Mouse (Mus musculus) E14TG2a.4 (cell line): ENCODE measurements around the gene Cdk2ap2.

ENCODE experiments used
- H3K27me3 ChIP-seq: 2 replicates; pipeline ENCODE4 v1.6.1; 2014; ENCODE audit warnings: low read length, control low read depth; ENCODE audit not compliant: insufficient read depth
- H3K36me3 ChIP-seq: 2 replicates; pipeline ENCODE4 v1.6.1; 2014; ENCODE audit warnings: low read length, control low read depth; ENCODE audit not compliant: insufficient read depth
- H3K4me1 ChIP-seq: replicated peaks from 2 replicates; pipeline ENCODE4 v1.6.1; 2014; ENCODE audit warnings: low read depth, low read length, control low read depth
- H3K4me3 ChIP-seq: replicated peaks from 2 replicates; pipeline ENCODE4 v1.5.1; 2014; ENCODE audit warnings: mild to moderate bottlenecking, low read length
- H3K9me3 ChIP-seq: 2 replicates; pipeline ENCODE4 v1.6.1; 2014; ENCODE audit warnings: low read length, control low read depth
- CTCF ChIP-seq: conservative IDR thresholded peaks from 2 replicates; pipeline ENCODE4 v1.5.1; 2014; ENCODE audit warnings: low read length
- NANOG ChIP-seq: IDR thresholded peaks from 2 replicates; pipeline ENCODE4 v1.6.1; 2014; ENCODE audit warnings: borderline replicate concordance, low read length, mixed read lengths
- POU5F1 ChIP-seq: IDR thresholded peaks from 2 replicates; pipeline ENCODE4 v1.6.1; 2014; ENCODE audit warnings: low read length, borderline replicate concordance

Gene Cdk2ap2

DNA sequence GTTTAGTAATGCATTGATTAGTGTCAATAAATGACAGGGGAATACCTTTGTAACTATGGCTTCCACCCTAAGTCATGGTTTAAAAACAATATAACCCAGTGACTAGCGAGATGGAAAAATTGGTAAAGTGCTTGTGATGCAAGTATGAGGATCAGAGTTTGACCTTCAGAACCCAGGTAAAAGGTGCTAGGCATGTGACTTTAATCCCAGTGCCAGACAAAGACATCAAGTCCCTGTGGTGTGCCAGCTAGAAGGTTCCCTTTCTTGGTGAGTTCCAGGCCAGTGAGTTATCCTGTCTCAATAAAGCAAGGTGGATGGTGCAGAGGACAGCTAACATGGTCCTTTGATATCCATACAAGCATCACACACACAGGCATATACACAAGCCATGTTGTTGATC is 21.5 kb upstream of the Cdk2ap2 start:
- Histone ChIP-seq H3K4me1 (peaks cover 7% of the 10 kb centered on the region), H3K36me3 (no peaks in the 10 kb centered on the region), H3K4me3 (no peak overlapping the region), H3K27me3 (peaks cover 4% of the 10 kb centered on the region; the same call in 1 of the 2 replicates), H3K9me3 (peaks cover 16% of the 10 kb centered on the region)
- TF ChIP-seq CTCF (no peak), NANOG (no peak), POU5F1 (no peak)

DNA sequence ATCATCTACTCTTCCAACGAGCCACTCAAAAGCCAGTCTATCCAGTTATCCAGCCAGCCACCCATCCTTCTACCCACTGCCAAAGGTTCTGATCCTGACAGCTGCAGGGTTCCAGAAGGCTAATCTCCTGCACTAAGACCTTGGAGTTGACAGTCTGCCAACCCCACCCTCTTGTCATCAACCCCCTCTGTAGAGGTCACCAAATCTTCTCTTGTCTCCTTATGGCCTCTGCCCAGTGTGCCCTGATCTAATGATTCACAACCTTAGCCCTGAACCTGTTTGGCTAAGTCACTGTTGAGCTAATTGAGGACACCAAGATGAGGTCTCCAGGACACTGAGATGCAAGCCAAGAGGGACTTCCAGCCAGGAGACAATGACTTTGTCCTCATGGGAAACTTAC is 17.4 kb upstream of the Cdk2ap2 start:
- peaks cover 10% of the 10 kb centered on the region for H3K9me3 ChIP-seq
- H3K4me1 ChIP-seq = peaks cover 21% of the 10 kb centered on the region
- no peaks in the 10 kb centered on the region for H3K36me3 ChIP-seq
- peaks cover 15% of the 10 kb centered on the region for H3K27me3 ChIP-seq
- no peak for TF ChIP-seq NANOG
- no peak for TF ChIP-seq CTCF
- TF ChIP-seq POU5F1 = no peak
- H3K4me3 ChIP-seq = no peak overlapping the region

DNA sequence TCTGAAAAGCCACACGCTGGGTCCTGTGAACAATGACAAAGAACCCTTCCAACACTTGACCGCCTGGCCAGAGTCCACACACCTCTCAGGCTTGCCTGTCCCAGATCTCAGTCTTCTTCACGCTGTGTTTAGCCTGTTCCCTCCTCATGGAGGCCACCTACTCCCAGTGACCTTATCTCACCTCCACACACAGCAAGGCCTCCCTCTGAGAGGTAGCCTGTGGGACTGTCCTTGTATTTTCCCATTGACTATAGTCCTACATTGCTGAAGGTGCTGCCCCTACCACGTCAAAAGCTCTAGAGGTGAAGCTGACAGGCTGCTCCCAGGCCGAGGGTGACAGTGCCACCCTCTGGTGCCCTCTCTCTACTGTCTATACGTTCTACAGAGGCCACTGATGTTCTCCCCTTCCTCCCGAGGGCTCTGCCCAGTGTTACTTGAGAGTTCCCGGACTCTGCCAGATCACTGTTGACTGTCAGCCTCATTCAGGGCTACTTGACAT is 16.4 kb upstream of the Cdk2ap2 start:
- H3K4me3 ChIP-seq = no peak overlapping the region
- TF ChIP-seq NANOG (no peak), POU5F1 (no peak), CTCF (no peak)
- H3K36me3 ChIP-seq = no peaks in the 10 kb centered on the region
- H3K9me3 ChIP-seq = peaks cover 8% of the 10 kb centered on the region
- peaks cover 15% of the 10 kb centered on the region for H3K27me3 ChIP-seq
- peaks cover 21% of the 10 kb centered on the region for H3K4me1 ChIP-seq

DNA sequence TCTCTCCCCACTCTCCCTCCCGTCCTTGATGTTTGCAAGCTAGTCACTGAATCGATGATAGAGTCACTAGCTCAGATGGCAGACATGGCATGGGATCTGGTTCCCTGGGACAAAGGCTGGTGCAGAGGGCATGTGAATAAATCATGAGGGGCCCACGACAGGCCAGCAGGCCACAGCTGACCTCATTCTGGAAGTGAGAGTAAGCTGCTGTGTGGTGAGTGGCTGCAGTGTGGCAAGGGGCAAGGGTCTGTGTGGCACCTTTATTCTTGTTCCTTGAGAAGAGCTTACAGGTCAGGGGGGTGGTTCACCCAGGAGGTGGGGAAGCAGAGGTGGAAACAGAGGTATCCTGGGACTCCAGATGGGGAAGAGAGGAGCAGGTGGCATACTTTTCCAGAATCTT is 15.6 kb upstream of the Cdk2ap2 start, which contains the start of gene Cabp2:
Gene Cabp2 (plus strand): TSS at position 185 of the 400 bp plus-strand sequence.
- peaks cover 3% of the 10 kb centered on the region for H3K9me3 ChIP-seq
- peaks cover 21% of the 10 kb centered on the region for H3K4me1 ChIP-seq
- TF ChIP-seq NANOG (no peak), POU5F1 (no peak), CTCF (no peak)
- peaks cover 21% of the 10 kb centered on the region for H3K27me3 ChIP-seq
- H3K36me3 ChIP-seq = no peaks in the 10 kb centered on the region
- H3K4me3 ChIP-seq = no peak within 1 kb of the TSS

DNA sequence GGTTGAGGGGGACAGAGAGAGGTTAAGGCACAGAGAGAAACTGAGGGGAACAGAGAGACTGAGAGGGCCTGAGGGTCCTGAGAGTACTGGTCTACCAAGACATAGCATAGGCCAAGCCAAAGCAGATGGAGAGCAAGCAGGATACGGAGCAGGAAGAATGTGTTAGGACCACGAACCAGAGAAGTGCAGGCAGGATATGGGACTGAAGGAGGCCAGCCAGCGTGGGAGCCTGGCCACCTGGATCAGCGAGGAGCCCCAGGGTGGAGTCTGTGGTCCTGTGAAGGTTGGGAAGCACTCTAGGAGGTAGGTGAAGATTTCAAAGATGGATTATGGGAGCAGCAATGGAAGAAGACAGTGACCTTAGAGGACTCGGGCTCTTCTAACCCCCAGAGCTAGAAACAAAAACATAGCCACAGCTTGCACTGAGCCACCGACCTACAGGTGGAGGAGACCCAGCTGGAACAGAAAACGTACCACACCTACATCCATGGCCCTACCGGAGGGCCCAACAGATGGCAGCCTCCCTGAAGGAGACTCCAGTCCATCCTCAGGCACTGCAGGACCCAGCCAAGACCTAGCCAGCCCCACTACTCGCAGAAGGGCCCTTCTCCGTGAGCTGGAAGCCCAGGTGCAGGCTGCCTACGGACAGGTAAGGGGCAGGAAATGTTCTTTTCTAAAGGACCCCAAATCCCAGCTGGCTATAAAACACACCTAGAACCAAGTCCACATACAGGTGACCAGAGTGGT is 14.6 kb upstream of the Cdk2ap2 start:
- TF ChIP-seq NANOG (no peak), POU5F1 (no peak), CTCF (no peak)
- H3K27me3 ChIP-seq = peaks cover 21% of the 10 kb centered on the region

DNA sequence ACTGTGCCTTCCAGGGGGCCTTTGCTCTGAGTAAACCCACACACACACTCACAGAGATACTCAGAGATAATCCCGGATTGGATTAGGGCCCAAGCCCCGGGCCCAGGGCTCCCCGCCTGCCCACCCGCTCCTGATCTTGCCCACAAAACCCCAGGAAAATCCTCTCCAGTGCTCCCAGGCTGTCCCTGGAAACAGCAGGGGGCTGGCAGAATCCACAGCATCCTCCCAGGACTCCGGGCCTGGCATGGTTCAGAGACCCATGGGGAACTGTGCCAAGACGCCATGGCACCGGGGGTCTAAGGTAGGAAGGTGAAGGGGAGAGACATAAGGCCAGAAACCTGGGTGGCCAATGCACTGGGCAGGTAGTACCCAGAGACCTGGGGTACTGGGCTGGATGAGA is 13.7 kb upstream of the Cdk2ap2 start:
- H3K4me3 ChIP-seq = peak overlapping the region; percentile 37
- peaks cover 24% of the 10 kb centered on the region for H3K4me1 ChIP-seq
- no peaks in the 10 kb centered on the region for H3K36me3 ChIP-seq
- H3K27me3 ChIP-seq = peaks cover 21% of the 10 kb centered on the region
- H3K9me3 ChIP-seq = no peaks in the 10 kb centered on the region
- TF ChIP-seq NANOG (no peak), POU5F1 (no peak), CTCF (no peak)

More for the DNA sequence above, 14.6 kb upstream of the Cdk2ap2 start:
- H3K36me3 ChIP-seq = no peaks in the 10 kb centered on the region
- no peaks in the 10 kb centered on the region for H3K9me3 ChIP-seq
- H3K4me3 ChIP-seq = peak overlapping the region; percentile 37; the same call in 1 of the 2 replicates
- H3K4me1 ChIP-seq = peaks cover 21% of the 10 kb centered on the region

DNA sequence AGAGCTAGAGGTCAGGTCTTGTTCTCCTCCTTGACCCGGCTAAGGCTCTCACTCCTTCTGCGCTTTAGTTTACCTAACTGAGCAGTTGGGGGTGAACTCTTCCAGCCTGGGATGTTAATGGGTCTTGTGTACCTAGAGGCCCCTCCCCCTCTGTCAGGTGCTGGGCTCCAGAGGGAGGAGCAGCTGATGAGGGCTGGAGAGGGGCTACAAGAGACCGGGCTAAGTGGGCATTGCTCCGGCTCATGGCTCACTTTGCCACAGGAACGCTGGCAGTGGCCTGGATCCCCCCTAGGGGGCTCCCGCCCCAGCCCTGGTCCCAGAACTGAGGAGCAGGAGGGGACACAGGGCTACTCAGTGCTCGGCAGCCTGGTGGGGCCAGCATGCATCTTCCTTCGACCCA is 13.2 kb upstream of the Cdk2ap2 start:
- H3K4me1 ChIP-seq = peaks cover 28% of the 10 kb centered on the region
- peak overlapping the region; percentile 37 for H3K4me3 ChIP-seq
- peaks cover 21% of the 10 kb centered on the region for H3K27me3 ChIP-seq
- H3K9me3 ChIP-seq = no peaks in the 10 kb centered on the region
- H3K36me3 ChIP-seq = no peaks in the 10 kb centered on the region
- TF ChIP-seq NANOG (no peak), POU5F1 (no peak), CTCF (no peak)

DNA sequence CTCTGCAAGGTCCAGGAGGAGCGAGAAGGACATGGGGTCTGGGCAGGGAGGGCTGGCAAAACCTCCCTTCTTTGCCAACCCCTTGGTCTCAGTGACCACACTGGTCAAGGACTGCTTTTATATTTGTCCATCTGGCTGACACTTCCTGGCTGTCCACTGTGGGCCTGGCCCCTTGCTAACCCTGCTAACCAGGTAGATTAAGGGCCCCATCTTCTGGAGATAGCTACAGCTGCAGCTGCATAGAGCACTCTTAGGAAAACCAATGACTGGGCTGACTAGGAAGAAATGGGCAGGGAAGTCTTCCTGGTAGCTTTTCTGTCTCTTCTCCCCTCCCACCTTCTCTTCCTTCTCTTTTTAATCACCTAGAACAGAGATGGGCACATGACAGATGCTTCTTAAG is 12.0 kb upstream of the Cdk2ap2 start:
- TF ChIP-seq NANOG = no peak
- TF ChIP-seq CTCF = no peak
- Histone ChIP-seq H3K4me3 (no peak overlapping the region), H3K9me3 (no peaks in the 10 kb centered on the region), H3K27me3 (peaks cover 17% of the 10 kb centered on the region), H3K4me1 (peaks cover 32% of the 10 kb centered on the region), H3K36me3 (no peaks in the 10 kb centered on the region)
